Mouse (Mus musculus) megakaryocyte-erythroid progenitor cell, adult 5-6 weeks (primary cell): ENCODE measurements around the gene Pde7b. TPM values are rescaled to one million over a fixed set of nuclear protein-coding genes. Genes with fewer than 3 reads are reported as not detected.

Experiments
- ATAC-seq: replicated peaks from 2 replicates; pipeline ENCODE4 v1.8.0; 2016; ENCODE audit warnings: mild to moderate bottlenecking, inconsistent platforms; ENCODE audit not compliant: severe bottlenecking, poor library complexity, low FRiP score, low TSS enrichment
- total RNA-seq, 2 experiments: library from RNA; stranded (forward) in 1 of 2; stranded (reverse) in 1 of 2; fragments of 200-1000, 215-1000 nt in 1 of 2; fragments of >200 nt in 1 of 2; fragmentation: Nextera tagmentation in 1 of 2; gene quantifications; 2 replicates each; pipeline ENCODE4 v1.2.3; 2014 to 2017

Gene Pde7b
- total RNA-seq, 2 experiments from 2014 or later = not detected

GRCm38 (mm10) chr10:20398641-20399390, 326.1 kb downstream of the Pde7b start:
- ATAC-seq = no peak

- ATAC-seq = no peak
Measured at GRCm38 (mm10) chr10:20398224-20398623, 326.7 kb downstream of the Pde7b start.

- no peak for ATAC-seq
Measured at GRCm38 (mm10) chr10:20395778-20396177, 329.1 kb downstream of the Pde7b start.

DNA sequence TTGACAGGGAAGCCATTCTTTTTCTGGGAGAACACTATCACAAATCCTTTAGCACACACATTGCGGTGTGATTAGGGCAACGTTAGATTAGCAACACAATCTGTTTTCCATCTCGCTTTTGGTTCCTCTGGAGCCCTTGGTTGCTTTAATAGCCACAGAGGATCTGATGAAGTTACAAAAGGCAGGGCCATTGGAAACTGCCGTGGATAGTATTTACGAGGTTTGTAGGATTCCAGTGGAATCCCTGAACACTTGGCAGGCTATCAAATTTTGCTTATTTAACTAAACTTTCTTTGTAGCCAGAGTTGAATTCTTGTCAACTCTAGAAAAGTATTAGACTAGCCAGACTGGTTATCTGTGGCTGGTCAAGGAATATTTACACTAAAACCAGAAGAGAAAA, 330.1 kb downstream of the Pde7b start:
- no peak for ATAC-seq

- ATAC-seq = no peak
Measured at GRCm38 (mm10) chr10:20390568-20390967, 334.3 kb downstream of the Pde7b start.

- ATAC-seq = no peak
Measured at GRCm38 (mm10) chr10:20382807-20383419, 342.0 kb downstream of the Pde7b start.

GRCm38 (mm10) chr10:20381352-20381751, 343.5 kb downstream of the Pde7b start:
- no peak for ATAC-seq

- no peak for ATAC-seq
Measured at GRCm38 (mm10) chr10:20380798-20381197, 344.1 kb downstream of the Pde7b start.

DNA sequence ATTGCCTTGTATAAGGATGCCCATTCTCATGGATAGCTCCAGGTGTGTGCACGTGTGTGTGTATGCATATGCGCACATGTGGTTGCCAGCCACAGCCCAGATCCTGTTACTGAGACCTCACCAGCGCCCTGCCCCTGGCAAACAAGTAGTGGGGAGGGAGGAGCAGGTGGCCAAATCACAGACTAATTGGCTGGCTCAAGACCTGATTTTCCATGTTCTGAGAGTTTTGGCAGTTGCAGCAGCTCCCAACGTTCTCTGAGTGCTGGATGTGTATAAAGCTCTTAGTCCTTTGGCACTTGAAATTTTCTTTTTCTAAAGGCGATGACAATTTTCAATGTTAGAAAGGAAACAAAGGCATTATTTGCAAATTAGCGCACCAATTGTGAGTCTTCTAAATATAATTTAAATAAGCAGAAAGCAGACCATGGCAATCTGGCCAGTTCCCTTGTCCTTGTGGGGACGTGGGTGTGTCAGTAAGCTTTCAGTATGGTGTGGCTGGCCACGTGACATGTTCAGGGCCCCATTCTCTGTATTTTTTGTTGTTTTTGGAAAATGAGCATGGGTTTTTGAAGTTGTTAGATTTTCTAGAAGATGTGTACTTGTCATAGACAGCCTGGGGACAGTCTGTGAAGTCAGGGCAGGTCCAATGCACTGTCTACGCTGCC, 345.7 kb downstream of the Pde7b start:
- ATAC-seq = no peak

DNA sequence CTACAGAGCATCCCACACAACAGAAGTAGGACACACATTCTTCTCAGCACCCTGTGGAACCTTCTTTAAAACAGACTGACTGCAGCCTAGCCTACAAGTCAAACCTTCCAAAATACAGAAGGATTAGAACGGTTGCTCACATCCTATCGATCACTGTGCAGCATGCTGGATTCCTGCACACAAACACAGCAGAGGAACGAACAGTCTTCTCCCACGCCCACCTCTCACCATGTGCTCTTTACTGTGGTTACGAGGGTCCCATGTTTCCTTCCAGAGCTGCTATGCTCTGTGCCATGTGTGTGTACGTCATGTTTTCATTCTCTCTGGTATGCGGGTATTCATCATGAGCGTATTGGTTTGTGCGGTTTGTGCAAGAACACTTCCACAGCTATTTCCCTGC, 347.3 kb downstream of the Pde7b start:
- ATAC-seq = no peak

GRCm38 (mm10) chr10:20372046-20372445, 352.8 kb downstream of the Pde7b start:
- no peak for ATAC-seq

DNA sequence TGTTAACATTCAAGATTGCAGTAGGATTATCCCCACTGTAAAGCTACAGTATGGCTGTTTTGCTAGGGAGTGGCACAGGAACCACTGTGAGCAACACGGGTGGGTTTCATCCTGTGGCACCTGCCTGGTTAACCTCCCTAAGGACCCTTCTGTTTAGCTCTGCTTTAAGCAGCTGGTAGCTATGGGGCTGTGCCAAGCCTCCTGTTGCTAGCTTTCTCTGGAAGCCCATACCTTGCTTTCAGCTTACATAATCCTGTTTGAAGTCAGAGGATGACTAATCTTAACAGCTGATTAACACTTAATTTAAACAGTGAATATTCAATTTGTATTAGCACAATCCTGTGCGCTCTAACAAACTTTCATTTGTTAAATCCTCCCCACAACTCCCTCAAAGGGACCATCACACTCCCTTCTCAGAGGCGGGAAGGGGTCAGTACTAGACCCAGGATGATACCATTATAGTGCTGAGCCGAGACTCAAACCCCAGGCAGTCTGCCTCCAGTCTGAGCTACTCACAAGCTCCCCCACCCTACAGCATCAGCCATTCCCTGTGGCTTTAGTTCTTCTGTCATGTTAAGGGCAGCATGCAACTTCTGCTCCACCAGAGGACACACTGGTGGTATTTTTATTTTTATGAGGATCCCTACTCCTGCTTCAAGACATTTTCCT, 362.3 kb downstream of the Pde7b start:
- no peak for ATAC-seq

- ATAC-seq = peak; percentile 70
Measured at GRCm38 (mm10) chr10:20361542-20362449, 363.1 kb downstream of the Pde7b start.

- no peak for ATAC-seq
Measured at GRCm38 (mm10) chr10:20348894-20349293, 376.0 kb downstream of the Pde7b start.

Other genes with a start within 250 kb of the Pde7b start
- gene Ahi1, start 227.5 kb upstream of the Pde7b start, total RNA-seq (2014; fragmentation: Nextera tagmentation) = 5.1 and 7.5 TPM in 2 replicates
- 6.3 and 7.0 TPM in 2 replicates for gene Ahi1, start 227.5 kb upstream of the Pde7b start, total RNA-seq (2017)